Mouse (Mus musculus): Measurements from ENCODE around the gene Coil. TPM values are rescaled to one million over a fixed set of nuclear protein-coding genes. Genes with fewer than 3 reads are reported as not detected.
"Not testable (repeated sequence)": the region's sequence is repeated elsewhere in the genome, so short reads cannot be mapped to it uniquely, and the experiment has no call there.

Coil gene
- polyA plus RNA-seq, 1 experiment, result 6.8 TPM

- Histone ChIP-seq H3K36me3 (ENCODE audit: control insufficient read depth, insufficient read depth) (peaks cover 6% of the 10 kb centered on the region), H3ac (ENCODE audit: control insufficient read depth, insufficient read length, low read depth) (no peak overlapping the region), H3K4me3 (ENCODE audit: insufficient read depth, poor library complexity, severe bottlenecking) (no peak overlapping the region), H3K79me3 (ENCODE audit: low read depth) (no peaks in the 10 kb centered on the region), H3K27me3 (ENCODE audit: control insufficient read depth, insufficient read depth, insufficient read length) (no peaks in the 10 kb centered on the region), H3K79me2 (ENCODE audit: control insufficient read depth, insufficient read depth) (no peaks in the 10 kb centered on the region)
- TF ChIP-seq MYOG (IDR thresholded peaks at IDR 0.05; ENCODE audit: control insufficient read depth, extremely low read depth, insufficient read length), result no peak
These were observed 64.5 kb downstream of the Coil start for GRCm38 (mm10) chr11:89034592-89034991.

GRCm38 (mm10) chr11:89035552-89035951, 65.5 kb downstream of the Coil start:
- no peaks in the 10 kb centered on the region for H3K27me3 ChIP-seq (ENCODE audit: control insufficient read depth, insufficient read depth, insufficient read length)
- TF ChIP-seq MYOD1 (IDR thresholded peaks at IDR 0.05; ENCODE audit: control insufficient read depth, insufficient read length, low read depth), result no peak
- H3K79me2 ChIP-seq (ENCODE audit: control insufficient read depth, insufficient read depth), result no peaks in the 10 kb centered on the region
- H3K4me3 ChIP-seq (ENCODE audit: insufficient read depth, poor library complexity, severe bottlenecking), result no peak overlapping the region
- no peak overlapping the region for H3ac ChIP-seq (ENCODE audit: control insufficient read depth, insufficient read length, low read depth)
- H3K79me3 ChIP-seq (ENCODE audit: low read depth), result no peaks in the 10 kb centered on the region
- H3K36me3 ChIP-seq (ENCODE audit: control insufficient read depth, insufficient read depth), result peaks cover 6% of the 10 kb centered on the region

GRCm38 (mm10) chr11:89038496-89038895, 68.4 kb downstream of the Coil start:
- H3K36me3 ChIP-seq (ENCODE audit: control insufficient read depth, insufficient read depth), result peaks cover 14% of the 10 kb centered on the region
- no peaks in the 10 kb centered on the region for H3K79me3 ChIP-seq (ENCODE audit: low read depth)
- no peaks in the 10 kb centered on the region for H3K79me2 ChIP-seq (ENCODE audit: control insufficient read depth, insufficient read depth)
- H3ac ChIP-seq (ENCODE audit: control insufficient read depth, insufficient read length, low read depth), result no peak overlapping the region
- H3K27me3 ChIP-seq (ENCODE audit: control insufficient read depth, insufficient read depth, insufficient read length), result no peaks in the 10 kb centered on the region
- no peak overlapping the region for H3K4me3 ChIP-seq (ENCODE audit: insufficient read depth, poor library complexity, severe bottlenecking)
- TF ChIP-seq CTCF (IDR thresholded peaks at IDR 0.05; ENCODE audit: control insufficient read depth, insufficient read depth, insufficient read length), result no peak
- TF ChIP-seq FOSL1 (IDR thresholded peaks at IDR 0.05; ENCODE audit: insufficient read depth, low read length, poor library complexity, severe bottlenecking), result no peak
- TF ChIP-seq MYOG (IDR thresholded peaks at IDR 0.05; ENCODE audit: control insufficient read depth, extremely low read depth, insufficient read length), result no peak
- TF ChIP-seq MYOD1 (IDR thresholded peaks at IDR 0.05; ENCODE audit: control insufficient read depth, insufficient read length, low read depth), result no peak
- peak; percentile 39 for TF ChIP-seq CEBPB (IDR thresholded peaks at IDR 0.05; ENCODE audit: low read depth)
- peak; percentile 55 for TF ChIP-seq USF1 (IDR thresholded peaks at IDR 0.05; ENCODE audit: low read depth)
- TF ChIP-seq MAX (IDR thresholded peaks at IDR 0.05), result no peak

- no peaks in the 10 kb centered on the region for H3K79me3 ChIP-seq (ENCODE audit: low read depth)
- H3K27me3 ChIP-seq (ENCODE audit: control insufficient read depth, insufficient read depth, insufficient read length), result no peaks in the 10 kb centered on the region
- no peaks in the 10 kb centered on the region for H3K79me2 ChIP-seq (ENCODE audit: control insufficient read depth, insufficient read depth)
- no peak overlapping the region for H3K4me3 ChIP-seq (ENCODE audit: insufficient read depth, poor library complexity, severe bottlenecking)
- H3K36me3 ChIP-seq (ENCODE audit: control insufficient read depth, insufficient read depth), result peaks cover 20% of the 10 kb centered on the region
- no peak overlapping the region for H3ac ChIP-seq (ENCODE audit: control insufficient read depth, insufficient read length, low read depth)
- TF ChIP-seq MAX (IDR thresholded peaks at IDR 0.05), result no peak
- peak; percentile 85 for TF ChIP-seq CTCF (IDR thresholded peaks at IDR 0.05; ENCODE audit: control insufficient read depth, insufficient read depth, insufficient read length)
These were observed 69.3 kb downstream of the Coil start for GRCm38 (mm10) chr11:89039325-89039724.

- H3K36me3 ChIP-seq (ENCODE audit: control insufficient read depth, insufficient read depth), result peaks cover 20% of the 10 kb centered on the region
- not testable (repeated sequence) for H3K79me2 ChIP-seq (ENCODE audit: control insufficient read depth, insufficient read depth); H3ac ChIP-seq (ENCODE audit: control insufficient read depth, insufficient read length, low read depth); H3K27me3 ChIP-seq (ENCODE audit: control insufficient read depth, insufficient read depth, insufficient read length); H3K79me3 ChIP-seq (ENCODE audit: low read depth); H3K4me3 ChIP-seq (ENCODE audit: insufficient read depth, poor library complexity, severe bottlenecking)
These were observed 71.0 kb downstream of the Coil start for GRCm38 (mm10) chr11:89041073-89041472.

Other genes starting within 250 kb of the Coil start
- 24.8 TPM for gene Akap1, start 105.7 kb upstream of the Coil start, polyA plus RNA-seq (2012; fragmentation: generic; extraction: Trizol)
- 84.9 TPM for gene Scpep1, start 14.8 kb upstream of the Coil start, polyA plus RNA-seq (2012; fragmentation: generic; extraction: Trizol)
- gene Elobl, start 3.3 kb upstream of the Coil start, polyA plus RNA-seq (2012; fragmentation: generic; extraction: Trizol), result not detected
- gene Trim25, start 29.1 kb downstream of the Coil start, polyA plus RNA-seq (2012; fragmentation: generic; extraction: Trizol), result 7.7 TPM
- gene Dgke, start 96.6 kb downstream of the Coil start, polyA plus RNA-seq (2012; fragmentation: generic; extraction: Trizol), result 1.6 TPM
- not detected for gene Gm525, start 103.6 kb downstream of the Coil start, polyA plus RNA-seq (2012; fragmentation: generic; extraction: Trizol)